Mouse (Mus musculus): Measurements from ENCODE around the gene Foxo3. TPM values are rescaled to one million over a fixed set of nuclear protein-coding genes. Genes with fewer than 3 reads are reported as not detected.

Gene Foxo3
- polyA plus RNA-seq, 2 experiments from 2014 or later, result 8.6 to 12.8 TPM

- ATAC-seq, result no peak
Observed at GRCm38 (mm10) chr10:42248644-42249043, 27.9 kb downstream of the Foxo3 start.

GRCm38 (mm10) chr10:42248156-42248555 is 28.4 kb downstream of the Foxo3 start:
- no peak for ATAC-seq

- ATAC-seq, result no peak
Observed at GRCm38 (mm10) chr10:42247125-42247816, 29.3 kb downstream of the Foxo3 start.

- ATAC-seq, result no peak
Observed at GRCm38 (mm10) chr10:42246483-42246882, 30.1 kb downstream of the Foxo3 start.

- ATAC-seq, result no peak
Observed at GRCm38 (mm10) chr10:42245636-42246035, 30.9 kb downstream of the Foxo3 start.

GRCm38 (mm10) chr10:42245256-42245601 is 31.3 kb downstream of the Foxo3 start:
- ATAC-seq, result no peak

GRCm38 (mm10) chr10:42244420-42245255 is 31.9 kb downstream of the Foxo3 start:
- no peak for ATAC-seq

- no peak for ATAC-seq
Observed at GRCm38 (mm10) chr10:42243925-42244324, 32.6 kb downstream of the Foxo3 start.

- no peak for ATAC-seq
Observed at GRCm38 (mm10) chr10:42242484-42242883, 34.1 kb downstream of the Foxo3 start.

- ATAC-seq, result no peak
Observed at GRCm38 (mm10) chr10:42241775-42242174, 34.8 kb downstream of the Foxo3 start.

- no peak for ATAC-seq
Observed at GRCm38 (mm10) chr10:42239810-42240111, 36.8 kb downstream of the Foxo3 start.

GRCm38 (mm10) chr10:42238923-42239809 is 37.4 kb downstream of the Foxo3 start:
- no peak for ATAC-seq

- no peak for ATAC-seq
Observed at GRCm38 (mm10) chr10:42238296-42238695, 38.3 kb downstream of the Foxo3 start.

GRCm38 (mm10) chr10:42237556-42237955 is 39.0 kb downstream of the Foxo3 start:
- no peak for ATAC-seq

GRCm38 (mm10) chr10:42235321-42235720 is 41.2 kb downstream of the Foxo3 start:
- no peak for ATAC-seq

- no peak for ATAC-seq
Observed at GRCm38 (mm10) chr10:42232977-42233376, 43.6 kb downstream of the Foxo3 start.

- no peak for ATAC-seq
Observed at GRCm38 (mm10) chr10:42231847-42232246, 44.7 kb downstream of the Foxo3 start.

GRCm38 (mm10) chr10:42231100-42231541 is 45.4 kb downstream of the Foxo3 start:
- ATAC-seq, result no peak

- ATAC-seq, result no peak
Observed at GRCm38 (mm10) chr10:42230471-42231099, 46.0 kb downstream of the Foxo3 start.

- no peak for ATAC-seq
Observed at GRCm38 (mm10) chr10:42227751-42228241, 48.8 kb downstream of the Foxo3 start.

- ATAC-seq, result peak; percentile 71
Observed at GRCm38 (mm10) chr10:42226176-42226575, 50.4 kb downstream of the Foxo3 start.

GRCm38 (mm10) chr10:42225184-42225935 is 51.2 kb downstream of the Foxo3 start:
- no peak for ATAC-seq
